Comparison of ENCODE assay signal across 14 mouse cellular contexts in genomic region chr3:116304800-116305753, GRCm38 (mm10). TPM values are rescaled to one million over a fixed set of nuclear protein-coding genes. Genes with fewer than 3 reads are reported as not detected.
DNase-seq lines count a peak whose midpoint lies in the region; ATAC-seq and TF ChIP-seq lines count a peak whose summit lies in the region.
"Had no signal": no experiment of that assay in that cellular context is flagged by ENCODE, and none has a peak within 500 bp of the region (broad histone marks: within the 10 kb centered on the region; RNA-seq: fewer than 3 reads in every experiment).

No protein-coding gene starts in this region.

- H3K4me3 ChIP-seq in lung, adult 2 months (replicated peaks; ENCODE audit: extremely low read depth, low read depth, low read length): no peak overlapping the region
- H3K4me3 ChIP-seq in forebrain, embryonic 15.5 days: no peak overlapping the region

- peaks cover 2% of the 10 kb centered on the region; the same call in 1 of the 2 replicates for H3K4me1 ChIP-seq in lung, adult 2 months (ENCODE audit: control insufficient read depth, insufficient read depth, low read length)
- peaks cover 6% of the 10 kb centered on the region; the same call in 1 of the 2 replicates for H3K4me1 ChIP-seq in forebrain, embryonic 15.5 days

- 70% methylated on average over 18 of the region's 18 CpGs for WGBS in lung, adult 2 months
- 42% methylated on average over 18 of the region's 18 CpGs for WGBS in forebrain, embryonic 15.5 days

- TF ChIP-seq CTCF in lung, adult 2 months (IDR thresholded peaks at IDR 0.05; ENCODE audit: insufficient read depth, low read length): 0 out of 2 replicates have a peak, but pooled peaks have one; percentile 19

- H3K9me3 ChIP-seq in forebrain, embryonic 15.5 days: no peaks in the 10 kb centered on the region

- no peak overlapping the region for H3K27ac ChIP-seq in forebrain, embryonic 15.5 days (replicated peaks)
- H3K27ac ChIP-seq: hindbrain, embryonic 14.5 days had no signal

- peak; percentile 17 to 21 for DNase-seq in frontal cortex, postnatal 36 days (ENCODE audit: low spot score in 2 of 2)
- no peak for DNase-seq in frontal cortex, postnatal 14 days (ENCODE audit: low spot score in 2 of 2)
- no peak for DNase-seq in lung, adult 2 months
- DNase-seq in lung, postnatal 4 days: no peak
- peak; percentile 57 for DNase-seq in NIH3T3 (ENCODE audit: low read depth)
- no peak for DNase-seq in layer of hippocampus, postnatal 36 days
- no peak for DNase-seq in urinary bladder, adult 18-20 months (ENCODE audit: low spot score in 2 of 2)
- DNase-seq: cerebellum, postnatal 36 days; heart, adult 18-20 months; kidney, postnatal 25 days; spleen, adult 18-20 months had no signal

- ATAC-seq in forebrain, embryonic 15.5 days (replicated peaks): peak; percentile 73
- ATAC-seq: CD4-positive, CD25-positive, alpha-beta regulatory T cell, adult 4 months had no signal

- no peak overlapping the region for H3K9ac ChIP-seq in forebrain, embryonic 15.5 days (replicated peaks)
- H3K9ac ChIP-seq: hindbrain, embryonic 14.5 days had no signal

- H3K4me2 ChIP-seq in forebrain, embryonic 15.5 days (replicated peaks): no peak overlapping the region
- H3K4me2 ChIP-seq: hindbrain, embryonic 14.5 days had no signal

- no peaks in the 10 kb centered on the region for H3K27me3 ChIP-seq in forebrain, embryonic 15.5 days

- no peak for TF ChIP-seq POLR2A in lung, adult 2 months (IDR thresholded peaks at IDR 0.05; ENCODE audit: borderline replicate concordance, extremely low read depth, low read depth, low read length)

- H3K36me3 ChIP-seq in forebrain, embryonic 15.5 days: peaks cover 3% of the 10 kb centered on the region; the same call in 1 of the 2 replicates

RNA-seq across cellular contexts. Expression of gene Gpr88, which starts 51.8 kb away (rescaled TPM):
- polyA plus RNA-seq in lung, adult 2 months (2012; rRNA removed): 1.9 and 3.6 TPM in 2 replicates
- polyA plus RNA-seq in forebrain, embryonic 15.5 days (2015; fragmentation: Nextera tagmentation; extraction: Ambion mirVana): 15.4 and 18.6 TPM in 2 replicates
- 1 to 10 TPM; 1.9 to 3.4 TPM for total RNA-seq in layer of hippocampus, postnatal 36 days (2021)
- polyA plus RNA-seq: CD4-positive, CD25-positive, alpha-beta regulatory T cell, adult 4 months had no signal

Comparison
In these comparisons a context has a peak if more than half of its experiments do, and no peak if none do; other contexts are left out.
1. DNase-seq: peak in frontal cortex, postnatal 36 days (2 of 2) and NIH3T3 (single experiment); none in frontal cortex, postnatal 14 days (0 of 2), lung, adult 2 months (single experiment), lung, postnatal 4 days (0 of 2), layer of hippocampus, postnatal 36 days (0 of 2) and urinary bladder, adult 18-20 months (0 of 2).